Mouse (Mus musculus): ENCODE measurements around the gene Bcl9.

DNA sequence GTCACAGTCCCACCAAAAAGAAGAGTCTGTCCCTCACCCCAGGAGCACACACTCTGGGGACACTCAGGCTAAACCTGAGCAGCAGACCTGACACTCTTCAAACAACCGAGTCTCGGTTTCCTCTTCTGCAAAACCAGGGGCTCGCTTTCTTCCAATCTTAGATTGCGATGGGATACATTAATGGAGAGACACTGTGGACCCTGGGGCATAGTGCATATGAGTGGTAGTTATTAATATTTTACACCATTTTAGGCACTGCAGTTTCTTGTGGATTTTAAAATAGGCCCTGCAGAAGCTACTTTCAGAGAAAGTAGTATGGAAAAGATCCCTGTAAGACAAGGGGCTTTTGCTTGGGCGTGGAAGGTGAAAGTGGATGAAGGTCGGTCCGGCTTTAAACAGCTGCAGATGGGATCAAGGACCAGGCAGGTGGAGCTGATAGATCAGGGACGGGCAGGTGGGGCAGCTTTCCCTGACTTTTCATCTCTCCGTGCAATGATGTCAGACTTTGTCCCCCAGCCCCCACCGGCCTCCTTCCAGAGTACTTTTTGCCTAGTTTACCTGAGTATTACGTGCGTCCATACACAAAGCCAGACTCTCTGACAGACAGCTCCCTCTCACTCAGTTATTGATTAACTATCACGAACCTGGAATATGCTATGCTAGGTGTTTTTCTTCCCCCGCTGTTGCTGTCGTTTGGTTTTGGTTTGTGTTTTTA lies 23.0 kb downstream of the Bcl9 start:
- TF ChIP-seq CTCF (IDR thresholded peaks at IDR 0.05; ENCODE audit: borderline replicate concordance, insufficient read depth, low read depth, low read length): no peak
- no peak for TF ChIP-seq POLR2A (IDR thresholded peaks at IDR 0.05; ENCODE audit: borderline replicate concordance, insufficient read depth, low read length)

All from cerebellum, adult 2 months (tissue).